Mouse (Mus musculus) heart, embryonic 12.5 days (tissue): Measurements from ENCODE around the gene Med13l. TPM values are rescaled to one million over a fixed set of nuclear protein-coding genes. Genes with fewer than 3 reads are reported as not detected.

Experiments used
- ATAC-seq: fragments of 200-750 bp; cut with Nextera tagmentation; 2 replicates; pipeline ENCODE4 v1.8.0; 2017; ENCODE audit warnings: moderate TSS enrichment, moderate library complexity; ENCODE audit not compliant: insufficient number of reproducible peaks, low FRiP score
- H3K27ac ChIP-seq: fragments of 300-500 bp; sonication (generic); 2 replicates; pipeline ENCODE4 v1.5.1; 2016; ENCODE audit warnings: mild to moderate bottlenecking, moderate library complexity; ENCODE audit not compliant: poor library complexity, severe bottlenecking
- H3K27me3 ChIP-seq: fragments of 300-500 bp; sonication (generic); replicated peaks from 2 replicates; pipeline ENCODE4 v1.6.1; 2016; ENCODE audit warnings: mild to moderate bottlenecking, moderate library complexity
- H3K36me3 ChIP-seq: fragments of 300-500 bp; sonication (generic); 2 replicates; pipeline ENCODE4 v1.6.1; 2016; ENCODE audit warnings: mild to moderate bottlenecking, moderate library complexity
- H3K4me1 ChIP-seq: fragments of 300-500 bp; sonication (generic); replicated peaks from 2 replicates; pipeline ENCODE4 v1.6.1; 2016; ENCODE audit warnings: mild to moderate bottlenecking
- H3K4me2 ChIP-seq: fragments of 300-500 bp; sonication (generic); 2 replicates; pipeline ENCODE4 v1.6.1; 2016; ENCODE audit warnings: mild to moderate bottlenecking, moderate library complexity
- H3K4me3 ChIP-seq: fragments of 300-500 bp; sonication (generic); 2 replicates; pipeline ENCODE4 v1.5.1; 2016; ENCODE audit warnings: mild to moderate bottlenecking
- H3K9ac ChIP-seq: fragments of 300-500 bp; sonication (generic); 2 replicates; pipeline ENCODE4 v1.6.1; 2016; ENCODE audit warnings: mild to moderate bottlenecking, moderate library complexity
- H3K9me3 ChIP-seq: fragments of 300-500 bp; sonication (generic); replicated peaks from 2 replicates; pipeline ENCODE4 v1.6.1; 2016; ENCODE audit warnings: mild to moderate bottlenecking, moderate library complexity
- WGBS: fragments of 180-500 bp; shearing (Covaris S2); methylation state at CpG from one replicate; pipeline ENCODE4 v1.1.7; 2016; 5-methylcytosine and 5-hydroxymethylcytosine counted together
- polyA plus RNA-seq: library from polyadenylated mRNA; unstranded; fragments of >200 nt; fragmentation: Nextera tagmentation; extraction: Ambion mirVana; gene quantifications from 2 replicates; pipeline ENCODE4 v1.2.1, GENCODE M21; 2016

The Med13l gene
- polyA plus RNA-seq, 1 experiment from 2014 or later = 10.0 TPM

GRCm38 (mm10) chr5:118733566-118733965 is 173.1 kb downstream of the Med13l start:
- Histone ChIP-seq H3K27me3 (no peaks in the 10 kb centered on the region), H3K4me3 (no peak overlapping the region), H3K9ac (no peak overlapping the region), H3K36me3 (peaks cover 70% of the 10 kb centered on the region), H3K4me2 (no peak overlapping the region), H3K27ac (no peak overlapping the region), H3K9me3 (no peaks in the 10 kb centered on the region), H3K4me1 (0 out of 2 replicates have a peak, but pooled peaks cover 5% of the 10 kb centered on the region)
- 94% methylated on average over 4 of the region's 4 CpGs for WGBS
- ATAC-seq = no peak

DNA sequence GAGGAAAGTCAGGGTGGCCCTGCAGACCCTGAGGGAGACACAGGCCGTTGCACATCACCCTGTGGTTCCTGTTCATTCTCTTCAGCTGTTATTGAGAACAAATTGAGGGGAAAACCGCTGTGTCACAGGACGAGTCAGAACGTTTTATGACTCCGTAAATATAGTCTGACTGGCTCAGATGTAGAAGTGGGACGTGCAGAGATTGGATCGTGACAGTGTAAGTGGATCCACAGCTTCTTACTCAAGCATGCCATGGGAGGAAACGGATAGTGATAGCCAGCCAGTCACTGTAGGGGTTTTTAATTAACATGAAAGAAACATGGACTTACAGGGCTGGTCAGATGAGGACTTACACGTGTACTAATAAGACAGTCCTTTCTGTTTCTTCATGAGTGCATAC is 174.0 kb downstream of the Med13l start:
- peaks cover 70% of the 10 kb centered on the region for H3K36me3 ChIP-seq
- H3K27me3 ChIP-seq = no peaks in the 10 kb centered on the region
- no peaks in the 10 kb centered on the region for H3K9me3 ChIP-seq
- H3K4me1 ChIP-seq = 0 out of 2 replicates have a peak, but pooled peaks cover 5% of the 10 kb centered on the region
- ATAC-seq = no peak
- H3K4me3 ChIP-seq = no peak overlapping the region
- H3K4me2 ChIP-seq = no peak overlapping the region
- no peak overlapping the region for H3K9ac ChIP-seq
- 86% methylated on average over 9 of the region's 9 CpGs for WGBS
- no peak overlapping the region for H3K27ac ChIP-seq

GRCm38 (mm10) chr5:118735738-118736137 is 175.3 kb downstream of the Med13l start:
- Histone ChIP-seq H3K4me3 (no peak overlapping the region), H3K9ac (no peak overlapping the region), H3K9me3 (peaks cover 6% of the 10 kb centered on the region), H3K27ac (no peak overlapping the region), H3K36me3 (peaks cover 69% of the 10 kb centered on the region), H3K4me2 (no peak overlapping the region), H3K4me1 (no peaks in the 10 kb centered on the region), H3K27me3 (no peaks in the 10 kb centered on the region)
- 91% methylated on average over 8 of the region's 8 CpGs for WGBS
- ATAC-seq = no peak

GRCm38 (mm10) chr5:118737548-118737947 is 177.1 kb downstream of the Med13l start:
- H3K27ac ChIP-seq = no peak overlapping the region
- 46% methylated on average over 1 of the region's 1 CpGs for WGBS
- no peak overlapping the region for H3K4me3 ChIP-seq
- no peak overlapping the region for H3K9ac ChIP-seq
- H3K9me3 ChIP-seq = peaks cover 6% of the 10 kb centered on the region
- no peaks in the 10 kb centered on the region for H3K27me3 ChIP-seq
- no peaks in the 10 kb centered on the region for H3K4me1 ChIP-seq
- peaks cover 74% of the 10 kb centered on the region for H3K36me3 ChIP-seq
- ATAC-seq = no peak
- H3K4me2 ChIP-seq = no peak overlapping the region

- no peaks in the 10 kb centered on the region for H3K27me3 ChIP-seq
- H3K4me1 ChIP-seq = 0 out of 2 replicates have a peak, but pooled peaks cover 7% of the 10 kb centered on the region
- H3K27ac ChIP-seq = no peak overlapping the region
- no peak overlapping the region for H3K4me2 ChIP-seq
- H3K9ac ChIP-seq = no peak overlapping the region
- H3K9me3 ChIP-seq = peaks cover 6% of the 10 kb centered on the region
- H3K36me3 ChIP-seq = peaks cover 87% of the 10 kb centered on the region
- ATAC-seq = no peak
- WGBS = 74% methylated on average over 2 of the region's 2 CpGs
- no peak overlapping the region for H3K4me3 ChIP-seq
Measured at GRCm38 (mm10) chr5:118743067-118743466, 182.6 kb downstream of the Med13l start.

DNA sequence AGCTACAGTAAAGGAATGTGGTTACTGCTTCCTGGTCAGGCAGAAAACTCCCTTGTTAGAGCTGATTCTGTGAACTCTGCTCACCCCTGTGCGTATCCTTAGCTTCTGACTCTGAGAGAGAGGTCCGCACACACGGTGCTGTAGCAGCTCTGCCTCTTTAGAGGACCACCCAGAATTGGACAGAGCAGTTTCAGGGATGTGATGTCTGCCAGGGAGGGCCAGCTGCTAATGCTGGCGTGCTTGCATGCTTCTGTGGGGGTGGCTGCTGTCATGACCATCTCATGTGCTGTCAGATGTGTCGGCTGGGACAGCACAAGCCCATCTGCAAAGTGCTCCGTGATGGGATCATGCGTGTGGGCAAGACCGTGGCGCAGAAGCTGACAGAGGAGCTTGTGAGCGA is 186.5 kb downstream of the Med13l start:
- no peak overlapping the region for H3K27ac ChIP-seq
- H3K4me3 ChIP-seq = no peak overlapping the region
- no peaks in the 10 kb centered on the region for H3K9me3 ChIP-seq
- no peaks in the 10 kb centered on the region for H3K27me3 ChIP-seq
- ATAC-seq = no peak
- 91% methylated on average over 10 of the region's 10 CpGs for WGBS
- H3K4me1 ChIP-seq = 0 out of 2 replicates have a peak, but pooled peaks cover 7% of the 10 kb centered on the region
- H3K9ac ChIP-seq = no peak overlapping the region
- H3K4me2 ChIP-seq = no peak overlapping the region
- peaks cover 87% of the 10 kb centered on the region for H3K36me3 ChIP-seq

GRCm38 (mm10) chr5:118751446-118752179 is 191.1 kb downstream of the Med13l start:
- WGBS = 73% methylated on average over 13 of the region's 13 CpGs

DNA sequence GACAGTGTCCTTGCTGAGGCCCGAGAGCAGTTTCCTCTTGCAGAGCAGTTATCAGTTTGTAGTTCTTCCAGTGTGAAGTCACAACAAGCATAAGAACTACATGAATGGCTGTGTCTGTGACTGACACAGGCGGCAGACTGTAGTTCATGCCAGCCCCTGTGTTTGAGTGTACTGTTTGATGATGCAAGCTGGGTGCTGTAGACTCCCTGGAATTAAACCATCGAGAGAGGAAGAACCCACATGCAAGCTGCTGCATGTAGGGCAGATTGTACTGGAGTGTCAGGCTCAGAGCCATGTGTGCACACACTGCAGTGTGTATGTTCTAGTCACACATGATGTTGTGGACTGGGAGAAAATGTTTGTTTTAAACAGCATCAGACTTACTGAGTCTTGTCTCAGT is 192.4 kb downstream of the Med13l start:
- WGBS = 77% methylated on average over 3 of the region's 3 CpGs

More at GRCm38 (mm10) chr5:118751446-118752179, 191.1 kb downstream of the Med13l start:
- Histone ChIP-seq H3K36me3 (peaks cover 93% of the 10 kb centered on the region), H3K4me2 (no peak overlapping the region), H3K9ac (no peak overlapping the region), H3K4me3 (no peak overlapping the region), H3K27me3 (no peaks in the 10 kb centered on the region), H3K9me3 (no peaks in the 10 kb centered on the region), H3K27ac (no peak overlapping the region), H3K4me1 (peaks cover 13% of the 10 kb centered on the region; the same call in 1 of the 2 replicates)
- no peak for ATAC-seq

DNA sequence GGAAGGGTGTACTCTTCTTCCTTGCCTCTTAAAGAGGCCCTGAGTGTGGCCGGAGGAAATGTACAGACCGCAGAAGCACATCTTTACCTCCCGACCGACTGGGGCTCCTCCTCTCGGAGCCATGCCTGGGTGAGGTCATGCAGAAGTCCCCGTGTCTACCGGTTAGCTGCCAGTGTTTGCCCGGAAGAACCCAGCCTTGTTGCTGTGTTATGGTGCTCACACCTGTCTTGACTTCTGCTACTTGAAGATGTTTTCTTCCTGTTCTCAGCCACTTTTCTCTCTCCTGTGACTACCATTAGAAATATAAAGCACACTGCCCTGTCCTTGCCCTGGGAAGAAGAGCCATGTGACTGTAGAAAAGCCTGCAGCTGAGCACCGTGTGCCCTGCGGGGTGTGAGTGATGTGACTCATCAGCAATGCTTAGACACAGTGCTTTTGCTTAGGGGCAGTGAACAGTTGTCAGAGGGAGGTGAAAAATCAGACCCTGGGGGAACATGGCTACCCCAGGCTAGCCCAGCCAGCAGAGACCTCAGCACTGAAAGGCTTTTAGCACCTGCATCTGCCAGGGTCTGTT is 193.1 kb downstream of the Med13l start:
- ATAC-seq = no peak
- WGBS = 70% methylated on average over 10 of the region's 10 CpGs
- peaks cover 25% of the 10 kb centered on the region for H3K4me1 ChIP-seq
- H3K36me3 ChIP-seq = peaks cover 93% of the 10 kb centered on the region
- H3K27ac ChIP-seq = no peak overlapping the region
- no peak overlapping the region for H3K4me3 ChIP-seq
- H3K27me3 ChIP-seq = no peaks in the 10 kb centered on the region
- no peak overlapping the region for H3K4me2 ChIP-seq
- H3K9ac ChIP-seq = no peak overlapping the region
- no peaks in the 10 kb centered on the region for H3K9me3 ChIP-seq

More for the DNA sequence above, 192.4 kb downstream of the Med13l start:
- no peak overlapping the region for H3K27ac ChIP-seq
- H3K27me3 ChIP-seq = no peaks in the 10 kb centered on the region
- no peak overlapping the region for H3K9ac ChIP-seq
- peaks cover 94% of the 10 kb centered on the region for H3K36me3 ChIP-seq
- no peaks in the 10 kb centered on the region for H3K9me3 ChIP-seq
- ATAC-seq = no peak
- no peak overlapping the region for H3K4me3 ChIP-seq
- H3K4me2 ChIP-seq = no peak overlapping the region
- H3K4me1 ChIP-seq = peaks cover 22% of the 10 kb centered on the region

DNA sequence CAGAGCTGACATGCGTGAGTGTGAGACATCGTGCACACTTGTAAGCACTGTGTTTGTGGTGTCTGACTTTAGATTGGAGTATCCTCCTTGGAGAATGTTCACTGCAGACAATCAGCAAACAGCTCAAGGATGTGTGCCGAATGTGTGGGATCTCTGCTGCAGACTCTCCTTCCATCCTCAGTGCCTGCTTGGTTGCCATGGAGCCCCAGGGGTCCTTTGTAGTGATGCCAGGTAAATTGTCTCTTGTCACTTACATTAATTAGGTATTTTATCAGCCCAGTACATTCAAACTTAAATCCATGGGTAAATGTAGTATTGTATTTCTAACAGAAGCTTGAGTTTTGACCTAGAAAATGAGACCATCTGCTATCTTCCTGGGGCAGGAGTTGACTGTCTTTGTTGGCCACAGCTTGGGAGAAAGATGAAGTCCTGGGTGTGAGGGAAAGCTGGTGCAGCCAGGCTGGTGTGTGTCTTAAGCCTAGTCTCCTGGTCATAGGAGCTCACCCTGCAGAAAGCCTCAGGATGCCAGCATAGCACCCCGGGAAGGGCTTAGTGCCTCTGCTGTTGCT is 193.8 kb downstream of the Med13l start:
- 89% methylated on average over 4 of the region's 4 CpGs for WGBS
- Histone ChIP-seq H3K36me3 (peaks cover 93% of the 10 kb centered on the region), H3K4me1 (peaks cover 25% of the 10 kb centered on the region), H3K4me3 (no peak overlapping the region), H3K4me2 (no peak overlapping the region), H3K9me3 (no peaks in the 10 kb centered on the region), H3K27me3 (no peaks in the 10 kb centered on the region), H3K9ac (no peak overlapping the region), H3K27ac (no peak overlapping the region)
- ATAC-seq = no peak

DNA sequence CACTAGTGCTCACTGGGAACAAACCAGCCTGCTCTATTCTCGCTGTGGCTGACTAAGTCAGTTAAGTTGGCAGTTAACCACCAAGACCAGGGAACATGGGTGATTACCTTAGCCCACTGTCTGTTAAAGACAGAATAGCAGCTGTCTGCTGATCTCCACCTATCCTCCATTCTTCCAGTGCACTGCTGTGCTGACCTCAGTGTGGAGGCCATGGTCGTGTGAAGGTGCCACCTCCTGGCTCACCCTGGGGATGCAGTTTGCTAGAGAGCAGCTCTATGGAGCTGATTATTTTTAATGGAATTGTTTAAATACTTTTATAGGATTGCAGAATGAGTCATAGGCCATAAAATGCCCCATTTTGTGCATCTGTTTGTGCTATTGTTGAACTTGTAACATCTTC is 195.6 kb downstream of the Med13l start:
- no peak overlapping the region for H3K4me2 ChIP-seq
- H3K27ac ChIP-seq = no peak overlapping the region
- no peak overlapping the region for H3K4me3 ChIP-seq
- no peak overlapping the region for H3K9ac ChIP-seq
- H3K4me1 ChIP-seq = peaks cover 25% of the 10 kb centered on the region
- H3K36me3 ChIP-seq = peaks cover 92% of the 10 kb centered on the region
- 69% methylated on average over 2 of the region's 2 CpGs for whole genome bisulfite sequencing
- no peaks in the 10 kb centered on the region for H3K27me3 ChIP-seq
- no peaks in the 10 kb centered on the region for H3K9me3 ChIP-seq
- no peak; the same call in 1 of the 2 replicates for ATAC-seq
